Mouse (Mus musculus): ENCODE results near the gene Dyrk1a. TPM values are rescaled to one million over a fixed set of nuclear protein-coding genes. Genes with fewer than 3 reads are reported as not detected.

Dyrk1a gene
- polyA plus RNA-seq, 1 experiment from 2014 or later = 7.7 TPM

DNA sequence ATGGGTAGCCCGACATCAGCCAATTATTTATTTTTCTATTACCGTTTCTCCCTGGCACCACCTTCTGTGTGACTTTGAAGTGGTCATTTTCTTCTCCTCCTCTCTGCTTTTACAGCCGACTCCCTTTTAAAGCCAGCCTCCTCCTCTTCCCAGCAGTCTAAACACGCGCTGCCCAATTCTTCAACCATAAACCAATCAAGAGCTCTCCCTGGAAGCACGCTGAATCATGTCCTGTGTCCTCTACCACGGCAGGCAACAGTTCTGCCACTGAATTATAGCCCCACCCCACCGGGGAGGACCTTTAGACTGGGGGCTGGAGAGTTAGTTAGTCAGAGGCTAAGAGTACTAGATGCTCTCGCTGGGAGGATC lies 32.7 kb upstream of the Dyrk1a start:
- TF ChIP-seq EP300 (IDR thresholded peaks at IDR 0.05) = no peak
- no peak for TF ChIP-seq CTCF (IDR thresholded peaks at IDR 0.05)
- Histone ChIP-seq H3K36me3 (ENCODE audit: insufficient read depth, low read length) (no peaks in the 10 kb centered on the region), H3K4me1 (ENCODE audit: insufficient read depth, low read depth, low read length) (no peaks in the 10 kb centered on the region; the same call in 1 of the 2 replicates), H3K4me3 (ENCODE audit: low read depth, low read length) (no peak overlapping the region), H3K27ac (ENCODE audit: low read length) (peak overlapping the region; percentile 76), H3K9ac (replicated peaks; ENCODE audit: low read depth) (no peak overlapping the region), H3K4me2 (replicated peaks; ENCODE audit: low read depth, low read length) (no peak overlapping the region), H3K9me3 (ENCODE audit: low read length) (no peaks in the 10 kb centered on the region), H3K27me3 (replicated peaks; ENCODE audit: insufficient read depth, low read length) (no peaks in the 10 kb centered on the region)
- DNase-seq (ENCODE audit: low spot score) (peak; percentile 84), ATAC-seq (peak; percentile 92)
- 30% methylated on average over 9 of the region's 9 CpGs for WGBS

DNA sequence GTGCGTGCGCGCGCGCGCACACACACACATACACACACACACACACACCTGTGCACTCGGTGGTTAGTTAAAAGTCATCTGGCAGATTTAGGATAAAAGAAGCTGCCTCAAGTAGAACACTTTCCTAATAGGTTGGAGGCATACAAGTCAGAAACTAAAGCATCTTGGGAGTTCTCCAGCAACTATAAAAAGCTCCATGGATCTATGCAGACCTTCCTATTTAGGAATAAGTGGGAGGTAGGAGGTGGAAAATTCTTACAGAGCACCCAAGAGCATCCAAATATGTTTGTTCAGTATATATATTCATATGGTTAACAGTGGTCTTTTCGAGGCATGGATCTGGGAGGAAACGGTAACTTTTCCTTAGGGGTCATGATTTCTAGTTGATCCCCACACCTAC lies 29.7 kb upstream of the Dyrk1a start:
- Histone ChIP-seq H3K27ac (ENCODE audit: low read length) (no peak overlapping the region), H3K4me3 (ENCODE audit: low read depth, low read length) (no peak overlapping the region), H3K27me3 (replicated peaks; ENCODE audit: insufficient read depth, low read length) (no peaks in the 10 kb centered on the region), H3K4me1 (ENCODE audit: insufficient read depth, low read depth, low read length) (no peaks in the 10 kb centered on the region; the same call in 1 of the 2 replicates), H3K9ac (replicated peaks; ENCODE audit: low read depth) (no peak overlapping the region), H3K4me2 (replicated peaks; ENCODE audit: low read depth, low read length) (no peak overlapping the region), H3K9me3 (ENCODE audit: low read length) (no peaks in the 10 kb centered on the region), H3K36me3 (ENCODE audit: insufficient read depth, low read length) (no peaks in the 10 kb centered on the region)
- 97% methylated on average over 9 of the region's 9 CpGs for WGBS
- ATAC-seq (no peak), DNase-seq (ENCODE audit: low spot score) (no peak)
- no peak for TF ChIP-seq EP300 (IDR thresholded peaks at IDR 0.05)
- no peak for TF ChIP-seq CTCF (IDR thresholded peaks at IDR 0.05)

DNA sequence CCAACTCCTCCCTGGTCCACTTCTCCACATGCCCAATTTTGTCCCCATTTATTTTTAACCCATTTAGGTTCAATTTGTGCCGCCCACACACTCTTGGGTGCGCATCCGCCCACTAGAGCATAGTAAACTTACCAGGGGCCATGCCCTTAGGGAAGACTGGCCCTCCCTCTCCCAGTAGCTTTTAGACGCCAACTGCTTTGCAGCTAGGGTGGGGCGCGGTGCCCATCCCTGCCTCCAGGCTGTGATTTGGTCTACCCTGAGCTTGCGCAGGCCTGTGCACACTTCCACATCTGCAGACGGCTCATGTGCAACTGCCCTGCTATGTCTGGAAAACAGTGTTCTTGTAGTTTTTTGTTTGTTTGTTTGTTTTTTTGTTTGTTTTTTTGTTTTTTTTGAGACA lies 26.9 kb upstream of the Dyrk1a start:
- no peaks in the 10 kb centered on the region for H3K4me1 ChIP-seq (ENCODE audit: insufficient read depth, low read depth, low read length)
- DNase-seq (ENCODE audit: low spot score) (no peak), ATAC-seq (no peak)
- H3K27me3 ChIP-seq (replicated peaks; ENCODE audit: insufficient read depth, low read length) = no peaks in the 10 kb centered on the region
- H3K36me3 ChIP-seq (ENCODE audit: insufficient read depth, low read length) = no peaks in the 10 kb centered on the region
- WGBS = 91% methylated on average over 8 of the region's 8 CpGs
- no peak overlapping the region for H3K27ac ChIP-seq (ENCODE audit: low read length)
- H3K9me3 ChIP-seq (ENCODE audit: low read length) = no peaks in the 10 kb centered on the region
- no peak overlapping the region for H3K9ac ChIP-seq (replicated peaks; ENCODE audit: low read depth)
- no peak overlapping the region for H3K4me2 ChIP-seq (replicated peaks; ENCODE audit: low read depth, low read length)
- H3K4me3 ChIP-seq (ENCODE audit: low read depth, low read length) = no peak overlapping the region
- TF ChIP-seq CTCF (IDR thresholded peaks at IDR 0.05) (no peak), EP300 (IDR thresholded peaks at IDR 0.05) (no peak)

DNA sequence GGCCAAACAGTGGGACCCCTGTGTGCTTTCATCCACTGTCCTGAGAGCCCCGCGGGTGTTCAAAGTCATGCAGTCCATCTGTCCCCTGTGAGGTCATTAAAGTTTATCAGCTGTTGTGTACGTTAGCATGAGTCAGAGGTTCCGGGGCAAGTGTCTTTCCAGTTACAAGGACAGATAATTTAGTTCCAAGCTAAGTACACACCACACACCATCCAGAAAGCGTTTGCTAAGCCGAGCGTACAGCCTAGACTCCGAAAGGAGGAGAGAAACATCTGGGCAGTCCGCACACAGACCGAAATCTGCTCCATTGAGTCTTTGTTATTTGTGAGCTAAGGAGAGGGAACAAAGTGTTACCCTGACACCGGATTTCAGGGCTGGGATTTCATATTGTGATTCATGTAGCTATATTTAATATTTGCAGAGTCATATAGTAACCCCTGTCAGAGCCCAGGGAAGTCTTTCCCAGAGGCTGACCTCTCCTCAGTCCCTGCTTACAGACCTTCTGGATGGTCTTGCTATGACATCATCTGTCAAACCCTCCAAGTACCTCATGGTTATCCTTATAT lies 25.2 kb upstream of the Dyrk1a start:
- H3K4me1 ChIP-seq (ENCODE audit: insufficient read depth, low read depth, low read length) = no peaks in the 10 kb centered on the region
- 23% methylated on average over 11 of the region's 11 CpGs for WGBS
- no peaks in the 10 kb centered on the region for H3K36me3 ChIP-seq (ENCODE audit: insufficient read depth, low read length)
- no peak overlapping the region for H3K4me2 ChIP-seq (replicated peaks; ENCODE audit: low read depth, low read length)
- H3K9ac ChIP-seq (replicated peaks; ENCODE audit: low read depth) = no peak overlapping the region
- DNase-seq (ENCODE audit: low spot score) = peak; percentile 61
- peak; percentile 77 for ATAC-seq
- H3K27ac ChIP-seq (ENCODE audit: low read length) = peak overlapping the region; percentile 11; the same call in 1 of the 2 replicates
- H3K27me3 ChIP-seq (replicated peaks; ENCODE audit: insufficient read depth, low read length) = no peaks in the 10 kb centered on the region
- no peaks in the 10 kb centered on the region for H3K9me3 ChIP-seq (ENCODE audit: low read length)
- H3K4me3 ChIP-seq (ENCODE audit: low read depth, low read length) = no peak overlapping the region
- peak; percentile 61 for TF ChIP-seq EP300 (IDR thresholded peaks at IDR 0.05)
- no peak for TF ChIP-seq CTCF (IDR thresholded peaks at IDR 0.05)

DNA sequence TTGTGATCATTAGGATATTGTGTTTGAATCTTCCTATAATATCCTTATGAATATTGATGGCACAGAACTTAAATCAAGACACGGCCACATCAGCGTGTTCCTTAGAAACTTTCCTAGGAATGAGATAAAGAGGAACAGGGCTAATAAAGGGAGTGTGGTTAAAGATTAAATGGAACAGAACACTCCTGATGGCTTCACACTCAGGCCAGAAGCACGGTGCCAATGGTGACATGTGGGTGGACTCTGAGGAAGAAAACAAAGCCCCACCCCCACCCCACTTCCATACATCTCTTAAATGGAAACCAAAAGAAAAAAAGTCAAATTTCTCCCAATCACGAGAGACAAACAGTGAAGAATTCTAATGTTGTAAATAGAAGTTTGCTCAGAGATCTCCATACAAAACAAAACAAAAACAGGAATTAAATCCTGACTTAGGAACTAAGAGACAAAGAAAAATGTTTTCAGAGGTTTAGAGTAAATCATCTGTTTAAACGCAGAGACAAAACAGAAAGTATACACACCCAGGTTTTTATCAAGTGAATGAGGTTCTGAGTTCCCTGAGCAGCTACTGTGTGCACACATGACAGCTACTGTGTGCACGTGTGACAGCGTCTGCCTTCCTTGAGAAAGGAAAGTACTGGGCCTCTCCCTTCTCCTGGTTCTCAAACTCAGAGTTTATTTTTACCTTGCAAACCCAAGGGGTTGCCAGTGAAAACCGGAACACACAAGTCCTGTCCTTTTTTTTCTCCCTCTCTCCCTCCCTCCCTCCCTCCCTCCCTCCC lies 23.8 kb upstream of the Dyrk1a start:
- TF ChIP-seq EP300 (IDR thresholded peaks at IDR 0.05) = no peak
- TF ChIP-seq CTCF (IDR thresholded peaks at IDR 0.05) = no peak
- H3K27me3 ChIP-seq (replicated peaks; ENCODE audit: insufficient read depth, low read length) = no peaks in the 10 kb centered on the region
- no peaks in the 10 kb centered on the region for H3K4me1 ChIP-seq (ENCODE audit: insufficient read depth, low read depth, low read length)
- H3K4me3 ChIP-seq (ENCODE audit: low read depth, low read length) = no peak overlapping the region
- 41% methylated on average over 8 of the region's 8 CpGs for WGBS
- DNase-seq (ENCODE audit: low spot score) (no peak), ATAC-seq (no peak)
- no peak overlapping the region for H3K4me2 ChIP-seq (replicated peaks; ENCODE audit: low read depth, low read length)
- no peaks in the 10 kb centered on the region for H3K9me3 ChIP-seq (ENCODE audit: low read length)
- H3K9ac ChIP-seq (replicated peaks; ENCODE audit: low read depth) = no peak overlapping the region
- H3K27ac ChIP-seq (ENCODE audit: low read length) = no peak overlapping the region
- no peaks in the 10 kb centered on the region for H3K36me3 ChIP-seq (ENCODE audit: insufficient read depth, low read length)

DNA sequence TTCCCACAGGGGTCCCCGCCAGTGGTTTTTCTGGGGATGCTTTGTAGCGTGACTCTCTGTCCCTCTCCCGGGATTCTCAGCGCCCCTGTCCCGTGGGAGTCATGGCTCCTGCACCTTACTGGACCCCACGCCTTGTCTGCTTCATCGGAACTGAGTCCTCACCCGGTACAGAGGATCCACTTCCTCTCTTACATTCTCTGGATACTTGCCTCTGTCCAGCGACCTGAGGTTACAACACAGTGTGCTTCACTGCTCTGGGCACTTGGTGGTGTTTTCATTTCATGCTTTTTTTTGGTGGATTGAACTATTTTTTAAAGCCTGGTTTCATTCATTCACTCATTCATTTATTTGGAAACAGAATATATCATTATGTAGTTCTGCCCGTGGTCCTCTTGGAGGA lies 20.0 kb upstream of the Dyrk1a start:
- WGBS = 61% methylated on average over 10 of the region's 10 CpGs
- ATAC-seq (no peak), DNase-seq (ENCODE audit: low spot score) (no peak)
- no peak overlapping the region for H3K27ac ChIP-seq (ENCODE audit: low read length)
- no peak overlapping the region for H3K4me3 ChIP-seq (ENCODE audit: low read depth, low read length)
- H3K27me3 ChIP-seq (replicated peaks; ENCODE audit: insufficient read depth, low read length) = no peaks in the 10 kb centered on the region
- no peak for TF ChIP-seq CTCF (IDR thresholded peaks at IDR 0.05)
- no peak for TF ChIP-seq EP300 (IDR thresholded peaks at IDR 0.05)
- no peak overlapping the region for H3K9ac ChIP-seq (replicated peaks; ENCODE audit: low read depth)
- H3K9me3 ChIP-seq (ENCODE audit: low read length) = no peaks in the 10 kb centered on the region
- H3K36me3 ChIP-seq (ENCODE audit: insufficient read depth, low read length) = no peaks in the 10 kb centered on the region
- no peaks in the 10 kb centered on the region for H3K4me1 ChIP-seq (ENCODE audit: insufficient read depth, low read depth, low read length)
- H3K4me2 ChIP-seq (replicated peaks; ENCODE audit: low read depth, low read length) = no peak overlapping the region

Data from lung, postnatal 0 days (tissue).